Mouse (Mus musculus): ENCODE measurements around the gene Ccdc185. TPM values are rescaled to one million over a fixed set of nuclear protein-coding genes. Genes with fewer than 3 reads are reported as not detected.

Ccdc185 gene
- polyA plus RNA-seq (2016; fragmentation: Nextera tagmentation; extraction: Ambion mirVana) = not detected in 2 replicates

DNA sequence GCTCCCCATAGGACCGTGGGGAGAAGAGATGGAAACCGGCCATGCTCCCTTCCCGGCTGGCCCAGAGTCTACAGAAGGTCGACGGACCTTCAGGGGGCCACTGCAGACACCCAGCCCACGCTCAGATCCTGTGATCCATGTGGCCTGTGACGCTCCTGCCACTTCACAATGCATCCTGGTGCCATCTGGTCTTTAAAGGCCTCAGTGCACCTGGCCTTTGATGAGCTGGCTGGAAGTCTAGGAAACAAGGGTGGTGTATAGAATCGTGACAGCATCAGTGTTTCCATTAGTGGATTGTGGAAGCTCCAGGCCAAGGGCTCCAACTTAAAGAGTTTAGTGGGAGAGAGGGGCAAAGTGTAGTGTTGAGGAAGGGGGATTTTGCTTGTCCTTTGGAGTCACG lies at the start of gene Ccdc185:
Gene Ccdc185 (minus strand): TSS at position 101 of the 400 bp plus-strand sequence.
- Histone ChIP-seq H3K9ac (no peak within 1 kb of the TSS), H3K27ac (no peak within 1 kb of the TSS), H3K36me3 (no peaks in the 10 kb centered on the region), H3K4me2 (no peak within 1 kb of the TSS), H3K4me1 (no peaks in the 10 kb centered on the region), H3K4me3 (no peak within 1 kb of the TSS), H3K9me3 (replicated peaks) (no peaks in the 10 kb centered on the region), H3K27me3 (replicated peaks) (no peaks in the 10 kb centered on the region; the same call in 1 of the 2 replicates)
- WGBS (ENCODE audit: insufficient replicate concordance) = 72% methylated on average over 9 of the region's 9 CpGs
- no peak for ATAC-seq

DNA sequence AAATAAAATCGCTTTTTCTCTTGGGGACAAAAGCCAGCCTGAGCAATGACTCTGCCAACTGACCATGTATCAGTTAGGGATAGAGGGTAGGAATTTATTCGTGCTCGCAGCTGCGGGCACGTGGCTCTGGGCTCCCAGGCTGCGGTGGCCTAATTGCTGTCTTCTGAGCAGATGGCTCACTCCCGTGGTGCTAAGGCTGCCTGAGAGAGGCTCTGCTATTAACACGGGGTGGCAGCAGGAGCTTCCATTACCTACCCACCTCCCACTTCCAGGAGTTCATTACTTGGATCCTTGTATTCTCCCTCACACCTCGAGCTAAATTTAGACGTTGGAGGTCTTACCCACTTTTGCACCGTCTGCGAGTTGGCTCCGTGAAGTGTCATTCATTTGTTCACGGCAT lies 48.1 kb upstream of the Ccdc185 start:
- no peaks in the 10 kb centered on the region for H3K27me3 ChIP-seq (replicated peaks)
- no peaks in the 10 kb centered on the region for H3K9me3 ChIP-seq (replicated peaks)
- no peak overlapping the region for H3K9ac ChIP-seq
- H3K36me3 ChIP-seq = no peaks in the 10 kb centered on the region
- no peak overlapping the region for H3K27ac ChIP-seq
- no peak overlapping the region for H3K4me2 ChIP-seq
- ATAC-seq = no peak
- WGBS (ENCODE audit: insufficient replicate concordance) = 75% methylated on average over 14 of the region's 14 CpGs
- H3K4me1 ChIP-seq = peaks cover 6% of the 10 kb centered on the region; the same call in 1 of the 2 replicates
- H3K4me3 ChIP-seq = no peak overlapping the region

DNA sequence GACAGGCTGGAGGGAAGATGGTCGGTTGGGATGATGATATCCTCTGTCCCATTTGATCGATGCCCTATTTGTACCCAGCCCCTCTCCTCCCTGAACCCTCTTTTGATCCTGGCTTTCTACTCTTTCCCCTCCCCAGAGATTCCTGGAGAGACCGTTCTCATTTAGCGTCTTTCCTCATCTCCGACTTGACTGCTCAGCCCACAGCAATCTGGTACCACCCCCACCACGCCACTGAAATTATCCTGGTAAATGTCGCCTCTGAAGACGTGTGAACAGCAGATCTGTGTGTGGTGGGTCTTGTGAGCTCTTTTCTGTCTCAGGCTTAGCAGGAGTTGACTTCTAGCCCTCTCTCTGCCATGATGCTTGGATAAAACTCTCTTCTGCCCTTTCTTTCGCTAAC lies 45.6 kb upstream of the Ccdc185 start:
- H3K4me1 ChIP-seq = peaks cover 7% of the 10 kb centered on the region; the same call in 1 of the 2 replicates
- no peak for ATAC-seq
- WGBS (ENCODE audit: insufficient replicate concordance) = 76% methylated on average over 9 of the region's 9 CpGs
- no peak overlapping the region for H3K9ac ChIP-seq
- no peaks in the 10 kb centered on the region for H3K27me3 ChIP-seq (replicated peaks)
- no peak overlapping the region for H3K4me3 ChIP-seq
- H3K4me2 ChIP-seq = no peak overlapping the region
- H3K36me3 ChIP-seq = no peaks in the 10 kb centered on the region
- no peak overlapping the region for H3K27ac ChIP-seq
- H3K9me3 ChIP-seq (replicated peaks) = no peaks in the 10 kb centered on the region

DNA sequence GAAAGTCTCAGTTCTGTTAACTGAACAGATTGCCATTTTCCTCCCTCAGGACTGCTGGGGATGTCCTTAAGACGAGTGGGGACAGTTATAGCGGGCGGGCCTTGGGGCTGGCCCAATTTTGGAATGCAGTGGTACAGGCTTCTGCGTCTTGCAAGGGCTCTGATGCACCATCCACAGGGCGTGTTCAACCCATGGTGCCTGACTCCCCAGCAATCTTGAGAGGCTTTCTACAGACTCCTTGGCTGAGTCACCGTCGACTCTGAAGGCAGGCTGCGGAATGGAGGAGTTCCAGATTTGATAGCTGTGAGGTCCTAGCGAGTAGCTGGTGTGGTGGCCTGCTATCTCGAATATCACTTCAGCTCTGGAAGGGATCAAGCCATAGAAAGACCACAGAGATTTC lies 45.2 kb upstream of the Ccdc185 start:
- H3K27me3 ChIP-seq (replicated peaks) = no peaks in the 10 kb centered on the region
- WGBS (ENCODE audit: insufficient replicate concordance) = 73% methylated on average over 10 of the region's 10 CpGs

DNA sequence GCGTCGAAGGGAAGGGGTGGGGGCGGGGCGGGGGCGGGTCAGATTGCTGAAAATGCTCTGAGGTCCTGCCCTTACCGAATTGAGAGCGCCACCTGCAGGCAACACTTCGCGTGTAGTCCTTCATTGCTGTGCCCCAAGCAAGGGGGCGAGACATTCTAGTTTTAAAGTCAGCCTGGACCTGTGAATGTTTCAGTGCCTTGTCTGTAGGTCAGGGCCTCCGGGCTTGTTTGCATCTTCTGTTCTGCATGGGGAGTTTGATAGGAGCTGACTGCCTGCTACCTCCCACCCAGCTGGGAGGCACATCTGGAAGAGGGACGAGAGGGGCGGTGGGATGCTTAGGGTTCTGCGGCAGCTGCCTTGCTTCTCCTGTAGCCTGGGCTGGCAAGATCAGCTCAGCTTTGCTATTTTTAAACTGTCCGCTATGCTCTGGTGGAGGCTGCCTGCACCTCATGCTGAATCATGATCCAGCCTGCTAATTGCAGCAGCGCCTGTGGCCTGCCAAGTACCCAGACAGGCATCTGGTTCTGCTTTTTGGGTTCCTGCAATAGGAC lies 43.6 kb upstream of the Ccdc185 start:
- Histone ChIP-seq H3K4me2 (peak overlapping the region; percentile 22; the same call in 1 of the 2 replicates), H3K9me3 (replicated peaks) (no peaks in the 10 kb centered on the region), H3K27ac (no peak overlapping the region), H3K4me3 (no peak overlapping the region), H3K9ac (no peak overlapping the region), H3K36me3 (no peaks in the 10 kb centered on the region), H3K27me3 (replicated peaks) (no peaks in the 10 kb centered on the region), H3K4me1 (peaks cover 7% of the 10 kb centered on the region; the same call in 1 of the 2 replicates)
- WGBS (ENCODE audit: insufficient replicate concordance) = 17% methylated on average over 16 of the region's 16 CpGs
- no peak for ATAC-seq

More for the DNA sequence above, 45.2 kb upstream of the Ccdc185 start:
- Histone ChIP-seq H3K4me1 (peaks cover 7% of the 10 kb centered on the region; the same call in 1 of the 2 replicates), H3K4me3 (no peak overlapping the region), H3K4me2 (no peak overlapping the region), H3K9me3 (replicated peaks) (no peaks in the 10 kb centered on the region), H3K27ac (no peak overlapping the region), H3K36me3 (no peaks in the 10 kb centered on the region), H3K9ac (no peak overlapping the region)
- ATAC-seq = no peak

DNA sequence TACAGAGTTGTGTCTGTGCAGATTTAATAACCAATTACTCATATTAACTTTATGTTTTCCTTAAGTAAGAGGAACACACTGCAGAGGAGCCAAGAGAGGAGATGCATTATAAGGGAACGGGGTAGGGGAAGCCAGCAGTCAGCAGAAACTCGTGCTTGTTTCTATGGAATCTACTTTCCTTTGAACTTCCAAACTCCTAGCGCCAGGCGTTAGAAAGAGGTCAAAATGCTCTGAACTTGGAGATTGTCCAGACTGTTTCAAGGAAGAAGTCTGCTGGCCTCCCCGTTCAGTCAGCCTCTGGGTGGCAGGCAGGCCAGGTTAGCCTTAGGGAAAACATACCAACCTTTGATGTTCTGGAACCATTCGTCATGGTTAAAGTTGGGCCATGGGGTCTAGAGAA lies 39.9 kb upstream of the Ccdc185 start:
- Histone ChIP-seq H3K27me3 (replicated peaks) (no peaks in the 10 kb centered on the region), H3K4me1 (peaks cover 7% of the 10 kb centered on the region; the same call in 1 of the 2 replicates), H3K9ac (no peak overlapping the region), H3K27ac (no peak overlapping the region), H3K9me3 (replicated peaks) (no peaks in the 10 kb centered on the region), H3K36me3 (no peaks in the 10 kb centered on the region), H3K4me2 (no peak overlapping the region), H3K4me3 (no peak overlapping the region)
- no peak for ATAC-seq
- WGBS (ENCODE audit: insufficient replicate concordance) = 66% methylated on average over 6 of the region's 6 CpGs

DNA sequence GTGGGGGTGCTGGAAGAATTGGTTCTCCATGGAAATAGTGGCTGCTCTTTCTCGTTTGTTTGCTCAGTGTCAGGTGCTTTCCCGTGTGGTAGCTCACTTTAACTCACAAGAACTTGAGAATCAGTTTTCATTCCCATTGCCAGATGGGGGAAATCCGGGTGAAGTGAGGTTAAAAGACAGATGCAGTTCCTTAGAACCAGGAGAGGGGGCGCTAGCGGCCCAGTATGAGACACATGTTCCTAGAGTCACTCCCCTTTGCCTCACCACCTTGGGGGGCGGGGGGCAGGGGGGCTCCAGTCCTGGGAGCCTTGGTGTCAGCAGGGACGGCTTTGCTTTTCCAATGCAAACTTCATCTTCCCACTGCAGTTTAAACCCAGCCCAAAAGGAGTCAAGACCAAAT lies 38.0 kb upstream of the Ccdc185 start:
- peaks cover under 1% of the 10 kb centered on the region; the same call in 1 of the 2 replicates for H3K4me1 ChIP-seq
- no peaks in the 10 kb centered on the region for H3K9me3 ChIP-seq (replicated peaks)
- no peak overlapping the region for H3K9ac ChIP-seq
- H3K36me3 ChIP-seq = no peaks in the 10 kb centered on the region
- no peak overlapping the region for H3K4me2 ChIP-seq
- ATAC-seq = no peak
- H3K27me3 ChIP-seq (replicated peaks) = no peaks in the 10 kb centered on the region
- H3K4me3 ChIP-seq = no peak overlapping the region
- H3K27ac ChIP-seq = no peak overlapping the region
- 34% methylated on average over 7 of the region's 7 CpGs for WGBS (ENCODE audit: insufficient replicate concordance)

DNA sequence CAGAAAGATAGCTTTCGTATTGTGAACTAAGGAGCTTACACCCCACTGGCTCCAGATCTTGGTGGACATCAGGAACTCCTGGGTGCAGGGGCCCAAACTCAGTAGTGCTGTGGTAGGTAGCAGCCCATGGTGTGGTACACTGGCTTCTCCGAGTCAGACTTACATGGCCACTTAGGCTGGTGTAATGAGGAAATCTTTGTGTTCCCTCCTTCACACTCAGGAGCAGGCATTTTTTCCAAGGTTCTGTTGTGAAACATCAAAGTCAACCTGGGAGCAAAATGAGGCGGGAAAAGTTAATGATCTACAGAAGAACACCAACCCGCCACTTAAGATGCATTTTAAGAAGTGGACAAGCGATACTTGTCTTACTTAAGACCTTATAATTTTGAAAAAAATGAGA lies 36.5 kb upstream of the Ccdc185 start:
- 58% methylated on average over 5 of the region's 5 CpGs for WGBS (ENCODE audit: insufficient replicate concordance)
- Histone ChIP-seq H3K4me1 (no peaks in the 10 kb centered on the region), H3K27ac (no peak overlapping the region), H3K27me3 (replicated peaks) (no peaks in the 10 kb centered on the region), H3K9me3 (replicated peaks) (no peaks in the 10 kb centered on the region), H3K4me3 (no peak overlapping the region), H3K4me2 (no peak overlapping the region), H3K9ac (no peak overlapping the region), H3K36me3 (no peaks in the 10 kb centered on the region)
- no peak for ATAC-seq

DNA sequence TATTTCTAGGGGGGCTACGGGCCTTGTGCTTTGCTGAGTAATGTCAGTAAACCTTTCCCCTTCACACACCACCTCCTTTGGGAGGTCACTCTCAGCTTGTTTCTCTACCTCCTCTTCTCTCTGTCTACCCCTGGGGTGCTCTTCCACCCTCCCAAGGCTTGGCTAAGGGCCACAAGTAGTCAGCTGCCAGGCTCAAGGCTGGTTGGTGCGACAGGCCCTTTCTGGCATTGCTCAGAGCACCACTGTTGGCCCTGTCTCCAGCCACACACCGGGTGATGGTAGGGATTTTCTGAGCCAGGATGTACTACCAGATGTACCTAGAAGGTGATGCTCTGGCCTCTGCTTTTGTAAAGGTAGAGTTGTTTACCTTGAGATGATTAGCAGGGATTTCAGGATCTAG lies 35.8 kb upstream of the Ccdc185 start:
- H3K27me3 ChIP-seq (replicated peaks) = no peaks in the 10 kb centered on the region
- H3K4me1 ChIP-seq = no peaks in the 10 kb centered on the region
- H3K4me3 ChIP-seq = no peak overlapping the region
- H3K27ac ChIP-seq = no peak overlapping the region
- H3K9ac ChIP-seq = no peak overlapping the region
- WGBS (ENCODE audit: insufficient replicate concordance) = 69% methylated on average over 3 of the region's 3 CpGs
- no peak for ATAC-seq
- H3K36me3 ChIP-seq = no peaks in the 10 kb centered on the region
- no peaks in the 10 kb centered on the region for H3K9me3 ChIP-seq (replicated peaks)
- no peak overlapping the region for H3K4me2 ChIP-seq

DNA sequence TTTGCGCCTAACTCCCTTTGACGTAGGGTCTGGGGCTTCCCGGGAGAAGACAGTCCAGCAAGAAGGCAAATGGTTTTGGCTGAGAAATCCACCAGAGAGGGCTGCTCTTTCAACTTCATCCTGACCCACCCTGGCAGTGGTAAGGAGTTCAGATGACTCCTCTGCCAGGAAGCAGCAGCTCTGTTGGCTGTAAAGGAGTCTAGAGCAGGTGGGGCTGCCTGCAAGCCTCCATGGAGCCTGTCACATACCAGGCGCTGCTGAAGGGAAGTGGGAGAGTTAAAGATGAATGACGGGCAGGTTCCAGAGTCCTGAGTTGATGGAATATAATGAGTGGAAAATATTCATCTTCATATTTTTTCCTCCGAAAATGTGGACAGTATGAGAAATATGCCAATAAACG lies 34.8 kb upstream of the Ccdc185 start:
- Histone ChIP-seq H3K36me3 (no peaks in the 10 kb centered on the region), H3K27me3 (replicated peaks) (no peaks in the 10 kb centered on the region), H3K9ac (no peak overlapping the region), H3K4me2 (no peak overlapping the region), H3K9me3 (replicated peaks) (no peaks in the 10 kb centered on the region), H3K4me1 (no peaks in the 10 kb centered on the region), H3K4me3 (no peak overlapping the region), H3K27ac (no peak overlapping the region)
- no peak for ATAC-seq
- 72% methylated on average over 7 of the region's 7 CpGs for WGBS (ENCODE audit: insufficient replicate concordance)

DNA sequence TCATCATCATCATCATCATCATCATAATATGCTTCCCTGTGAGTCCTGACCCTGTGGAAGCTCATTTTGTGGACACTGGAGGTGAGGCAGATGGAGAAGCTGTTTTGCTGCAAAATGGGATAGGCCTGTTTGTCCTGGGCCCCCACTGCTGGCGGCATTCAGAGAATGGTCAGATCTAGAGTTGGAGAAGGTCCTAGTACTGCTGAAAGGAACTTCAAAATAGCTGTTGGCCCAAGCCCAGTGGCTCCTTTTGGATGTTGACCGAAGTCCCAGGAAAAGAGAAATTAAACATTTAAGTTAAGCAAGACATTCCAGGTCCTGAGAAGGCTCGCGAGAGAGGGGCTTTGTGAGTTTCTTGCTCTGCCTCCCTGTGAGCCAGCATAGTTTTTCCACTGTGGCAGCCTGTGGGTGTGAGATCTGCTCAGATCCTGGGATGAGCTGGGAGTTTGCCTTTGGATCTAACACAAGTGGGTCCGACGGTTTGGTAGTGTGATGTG lies 30.1 kb upstream of the Ccdc185 start:
- WGBS (ENCODE audit: insufficient replicate concordance) = 79% methylated on average over 6 of the region's 6 CpGs
- ATAC-seq = no peak
- no peaks in the 10 kb centered on the region for H3K27me3 ChIP-seq (replicated peaks)
- no peak overlapping the region for H3K9ac ChIP-seq
- H3K27ac ChIP-seq = no peak overlapping the region
- H3K9me3 ChIP-seq (replicated peaks) = no peaks in the 10 kb centered on the region
- H3K36me3 ChIP-seq = no peaks in the 10 kb centered on the region
- no peak overlapping the region for H3K4me3 ChIP-seq
- H3K4me2 ChIP-seq = no peak overlapping the region
- H3K4me1 ChIP-seq = 0 out of 2 replicates have a peak, but pooled peaks cover 3% of the 10 kb centered on the region

DNA sequence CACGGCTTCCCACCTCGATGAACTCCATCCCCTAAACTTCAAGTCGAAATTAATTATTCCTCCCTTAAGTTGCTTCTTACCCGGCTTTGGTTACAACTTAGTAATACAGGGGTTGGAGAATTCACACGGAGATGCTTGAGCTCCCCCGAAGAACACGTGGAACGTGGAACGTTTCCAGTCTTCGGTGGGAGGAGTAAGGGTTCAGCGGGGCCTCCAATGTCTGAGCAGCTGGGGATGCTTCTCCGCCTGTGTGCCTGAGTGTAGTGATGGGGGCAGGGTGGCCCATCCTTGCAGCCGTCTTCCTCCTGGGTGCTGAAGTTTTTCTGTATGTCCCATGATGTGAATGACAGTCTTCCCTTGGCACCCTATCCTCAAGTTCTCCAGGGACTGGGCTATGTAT lies 29.2 kb upstream of the Ccdc185 start:
- no peak for ATAC-seq
- WGBS (ENCODE audit: insufficient replicate concordance) = 57% methylated on average over 13 of the region's 13 CpGs
- Histone ChIP-seq H3K9me3 (replicated peaks) (no peaks in the 10 kb centered on the region), H3K4me1 (0 out of 2 replicates have a peak, but pooled peaks cover 3% of the 10 kb centered on the region), H3K9ac (no peak overlapping the region), H3K4me3 (no peak overlapping the region), H3K36me3 (no peaks in the 10 kb centered on the region), H3K27me3 (replicated peaks) (no peaks in the 10 kb centered on the region), H3K27ac (no peak overlapping the region), H3K4me2 (no peak overlapping the region)

All from liver, embryonic 12.5 days (tissue).